Mouse (Mus musculus) hindbrain, embryonic 15.5 days (tissue): ENCODE data around the gene Gcdh. TPM values are rescaled to one million over a fixed set of nuclear protein-coding genes. Genes with fewer than 3 reads are reported as not detected.

Source experiments
- ATAC-seq: fragments of 200-750 bp; cut with Nextera tagmentation; 2 replicates; pipeline ENCODE4 v1.8.0; 2017; ENCODE audit warnings: low read depth, moderate number of reproducible peaks, moderate TSS enrichment; ENCODE audit not compliant: low FRiP score
- H3K27ac ChIP-seq: fragments of 300-500 bp; sonication (generic); replicated peaks from 2 replicates; pipeline ENCODE4 v1.5.1; 2015; ENCODE audit warnings: mild to moderate bottlenecking, inconsistent platforms
- H3K27me3 ChIP-seq: fragments of 300-500 bp; sonication (generic); 2 replicates; pipeline ENCODE4 v1.6.1; 2015; ENCODE audit warnings: control low read depth, inconsistent platforms
- H3K36me3 ChIP-seq: fragments of 300-500 bp; sonication (generic); 2 replicates; pipeline ENCODE4 v1.6.1; 2015; ENCODE audit warnings: control low read depth, inconsistent platforms
- H3K4me1 ChIP-seq: fragments of 300-500 bp; sonication (generic); replicated peaks from 2 replicates; pipeline ENCODE4 v1.6.1; 2015; ENCODE audit warnings: control low read depth, inconsistent platforms
- H3K4me2 ChIP-seq: fragments of 300-500 bp; sonication (generic); 2 replicates; pipeline ENCODE4 v1.6.1; 2015; ENCODE audit warnings: moderate library complexity, mild to moderate bottlenecking, inconsistent platforms
- H3K4me3 ChIP-seq: fragments of 300-500 bp; sonication (generic); 2 replicates; pipeline ENCODE4 v1.5.1; 2015; ENCODE audit warnings: mild to moderate bottlenecking, inconsistent platforms
- H3K9ac ChIP-seq: fragments of 300-500 bp; sonication (generic); 2 replicates; pipeline ENCODE4 v1.6.1; 2015; ENCODE audit warnings: inconsistent platforms
- H3K9me3 ChIP-seq: fragments of 300-500 bp; sonication (generic); 2 replicates; pipeline ENCODE4 v1.6.1; 2016; ENCODE audit warnings: control low read depth, inconsistent platforms
- WGBS: fragments of 180-500 bp; shearing (Covaris S2); methylation state at CpG from one replicate; pipeline ENCODE4 v1.1.7; 2015; 5-methylcytosine and 5-hydroxymethylcytosine counted together
- polyA plus RNA-seq: library from polyadenylated mRNA; unstranded; fragments of >200 nt; fragmentation: Nextera tagmentation; extraction: Ambion mirVana; gene quantifications from 2 replicates; pipeline ENCODE4 v1.2.1, GENCODE M21; 2015

The Gcdh gene
- 36.4 and 40.3 TPM in 2 replicates for polyA plus RNA-seq

DNA sequence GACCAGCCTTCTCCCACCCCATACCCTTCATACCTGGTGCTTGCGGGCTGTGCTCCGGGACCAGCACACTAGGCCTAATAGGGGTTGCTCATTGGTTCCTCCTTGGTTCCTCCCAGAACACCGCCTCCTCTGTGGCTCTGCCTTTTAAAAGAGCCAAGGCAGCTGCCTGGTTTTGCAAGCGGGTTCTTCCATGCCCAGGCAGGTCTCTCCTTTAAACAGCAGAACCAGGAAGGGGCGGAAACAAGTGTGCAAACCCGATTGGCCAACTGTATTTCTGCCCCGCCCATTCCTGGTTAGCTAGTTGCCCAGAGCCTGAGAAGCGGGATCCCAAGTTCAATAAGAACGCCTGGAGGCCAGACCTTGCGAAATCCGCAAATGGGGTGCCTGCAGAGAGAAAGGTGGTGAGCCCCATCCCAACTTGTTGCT, at the start of gene Gcdh:
TSS of gene Gcdh (minus strand) at position 213 of the 426 bp plus-strand sequence.
- 0% methylated on average over 11 of the region's 11 CpGs for WGBS
- H3K4me2 ChIP-seq: peak within 1 kb of the TSS; percentile 70
- H3K9ac ChIP-seq: peak within 1 kb of the TSS; percentile 69
- H3K27me3 ChIP-seq: no peaks in the 10 kb centered on the region
- peak within 1 kb of the TSS; percentile 66 for H3K4me3 ChIP-seq
- H3K36me3 ChIP-seq: peaks cover 7% of the 10 kb centered on the region; the same call in 1 of the 2 replicates
- H3K4me1 ChIP-seq: peaks cover 19% of the 10 kb centered on the region
- H3K9me3 ChIP-seq: no peaks in the 10 kb centered on the region
- peak; percentile 99 for ATAC-seq
- H3K27ac ChIP-seq: peak within 1 kb of the TSS; percentile 68

DNA sequence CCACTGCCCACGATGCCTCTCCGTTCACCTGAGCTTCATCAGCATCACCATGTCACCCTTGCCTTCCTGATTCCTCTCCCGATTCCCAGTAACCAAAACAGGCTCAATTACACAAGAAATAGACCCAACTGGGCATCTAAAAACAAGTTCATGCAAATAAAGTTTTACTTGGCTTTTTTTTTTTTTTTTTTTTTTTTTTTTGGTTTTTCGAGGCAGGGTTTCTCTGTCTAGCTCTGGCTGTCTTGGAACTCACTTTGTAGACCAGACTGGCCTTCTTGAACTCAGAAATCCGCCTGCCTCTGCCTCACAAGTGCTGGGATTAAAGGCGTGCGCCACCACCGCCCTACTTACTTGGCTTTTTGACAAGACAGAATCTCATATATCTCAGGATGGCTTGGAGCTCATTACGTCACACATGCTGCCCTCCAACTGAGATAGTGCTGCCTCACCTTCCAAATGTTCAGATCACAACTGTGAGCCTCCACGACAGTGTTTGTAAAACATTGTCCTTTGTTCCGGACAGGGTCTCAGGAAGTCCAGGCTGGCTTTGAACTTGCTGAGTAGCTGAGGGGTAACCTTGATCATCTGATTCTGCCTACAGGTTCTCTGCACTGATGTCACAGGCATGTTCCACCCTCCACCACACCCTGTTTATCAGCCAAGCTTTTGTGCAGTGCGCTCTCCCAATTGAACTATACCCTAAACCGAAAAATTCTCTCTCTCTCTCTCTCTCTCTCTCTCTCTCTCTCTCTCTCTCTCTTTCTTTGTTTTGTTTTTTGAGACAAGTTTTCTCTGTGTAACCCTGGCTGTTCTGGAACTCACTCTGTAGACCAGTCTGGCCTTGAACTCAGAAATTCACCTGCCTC, 44.1 kb upstream of the Gcdh start:
- Histone ChIP-seq H3K4me3 (peak overlapping the region; percentile 81), H3K36me3 (no peaks in the 10 kb centered on the region), H3K4me2 (peak overlapping the region; percentile 70), H3K4me1 (peaks cover 23% of the 10 kb centered on the region), H3K9ac (peak overlapping the region; percentile 97), H3K9me3 (no peaks in the 10 kb centered on the region), H3K27ac (peak overlapping the region; percentile 97), H3K27me3 (no peaks in the 10 kb centered on the region)
- no peak for ATAC-seq
- 58% methylated on average over 13 of the region's 13 CpGs for WGBS

DNA sequence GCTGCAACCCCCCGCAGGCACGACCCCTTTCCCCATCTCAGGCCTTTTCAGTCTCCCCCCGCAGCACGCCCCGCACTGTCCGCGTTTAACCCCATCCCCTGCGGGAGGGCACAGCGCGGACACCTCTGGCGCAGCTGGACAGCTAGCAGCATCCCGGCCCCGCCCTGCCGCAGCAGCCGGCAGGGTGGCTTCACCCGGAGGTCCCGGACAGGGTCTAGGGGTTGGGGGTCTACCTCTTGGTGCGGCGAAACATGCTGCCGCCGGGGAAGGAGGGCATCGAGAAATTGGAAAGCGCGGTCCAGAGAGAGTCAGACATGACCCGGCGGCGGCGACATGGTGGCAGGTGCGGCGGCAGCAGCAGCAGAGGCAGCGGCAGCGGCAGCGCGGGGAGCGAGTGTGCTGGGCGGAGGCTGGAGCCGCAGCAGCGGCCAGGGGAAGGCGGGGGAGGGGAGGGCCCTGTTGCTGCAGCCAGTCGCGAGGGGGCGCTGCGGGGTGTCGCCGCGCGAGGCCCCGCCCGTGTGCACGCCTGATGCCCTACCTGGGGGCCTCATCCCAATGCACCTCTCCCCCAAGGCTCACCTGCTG, 43.3 kb upstream of the Gcdh start, which contains the start of gene Mast1:
TSS of gene Mast1 (minus strand) at position 398 of the 585 bp plus-strand sequence.
- peak within 1 kb of the TSS; percentile 97 for H3K9ac ChIP-seq
- H3K4me2 ChIP-seq: peak within 1 kb of the TSS; percentile 70
- no peaks in the 10 kb centered on the region for H3K27me3 ChIP-seq
- peaks cover 3% of the 10 kb centered on the region for H3K36me3 ChIP-seq
- H3K27ac ChIP-seq: peak within 1 kb of the TSS; percentile 97
- peak; percentile 67 for ATAC-seq
- peak within 1 kb of the TSS; percentile 81 for H3K4me3 ChIP-seq
- no peaks in the 10 kb centered on the region for H3K9me3 ChIP-seq
- WGBS: under 1% methylated on average over 49 of the region's 50 CpGs
- H3K4me1 ChIP-seq: peaks cover 23% of the 10 kb centered on the region

DNA sequence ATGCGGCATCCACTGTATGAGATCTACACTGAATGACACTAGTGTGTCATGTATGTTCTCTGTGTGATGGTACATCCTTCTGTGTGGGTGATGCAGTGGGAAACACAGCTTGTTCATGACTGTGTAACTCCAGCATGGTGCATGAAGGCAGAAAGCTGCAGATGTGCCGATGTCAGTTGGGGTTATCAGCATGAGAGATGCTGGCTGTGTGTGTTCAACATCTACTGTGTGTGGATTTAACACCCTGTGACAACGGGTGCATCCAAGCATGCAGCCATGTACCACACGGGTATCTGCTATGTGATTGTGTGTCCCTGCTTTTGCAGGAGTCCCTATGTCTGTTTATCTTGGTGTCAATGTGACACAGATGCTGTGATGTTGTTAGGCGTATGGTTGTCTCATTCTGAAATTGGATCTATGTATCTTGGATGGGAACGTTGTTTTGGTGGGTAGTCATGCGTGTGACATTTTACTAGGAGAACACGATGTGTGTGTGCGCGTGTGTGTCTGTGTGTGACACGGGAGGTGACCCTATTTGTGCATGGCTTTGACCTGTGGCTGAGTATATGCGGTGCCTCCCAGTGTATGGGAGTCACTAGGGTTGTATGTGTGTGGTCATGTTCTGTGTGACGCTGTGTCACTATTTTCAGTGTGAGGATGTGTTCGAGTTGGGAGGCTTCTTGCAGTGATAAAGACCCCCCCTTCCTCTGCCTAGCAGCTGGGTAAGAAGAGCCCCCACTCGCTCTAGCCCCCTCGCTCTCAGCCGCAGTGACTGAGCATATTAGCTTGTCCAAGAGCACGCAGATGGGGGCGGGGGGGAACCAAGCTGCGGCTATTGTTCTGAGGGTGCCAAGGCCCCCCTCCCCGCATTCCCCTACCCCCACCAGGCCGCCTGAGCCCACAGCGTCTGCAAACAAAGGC, 42.6 kb upstream of the Gcdh start:
- Histone ChIP-seq H3K9ac (peak overlapping the region; percentile 97), H3K27me3 (no peaks in the 10 kb centered on the region), H3K4me1 (peaks cover 23% of the 10 kb centered on the region), H3K36me3 (peaks cover 10% of the 10 kb centered on the region), H3K4me3 (peak overlapping the region; percentile 81), H3K9me3 (no peaks in the 10 kb centered on the region), H3K27ac (peak overlapping the region; percentile 97), H3K4me2 (peak overlapping the region; percentile 70)
- peak; percentile 61 for ATAC-seq
- 12% methylated on average over 23 of the region's 23 CpGs for WGBS

DNA sequence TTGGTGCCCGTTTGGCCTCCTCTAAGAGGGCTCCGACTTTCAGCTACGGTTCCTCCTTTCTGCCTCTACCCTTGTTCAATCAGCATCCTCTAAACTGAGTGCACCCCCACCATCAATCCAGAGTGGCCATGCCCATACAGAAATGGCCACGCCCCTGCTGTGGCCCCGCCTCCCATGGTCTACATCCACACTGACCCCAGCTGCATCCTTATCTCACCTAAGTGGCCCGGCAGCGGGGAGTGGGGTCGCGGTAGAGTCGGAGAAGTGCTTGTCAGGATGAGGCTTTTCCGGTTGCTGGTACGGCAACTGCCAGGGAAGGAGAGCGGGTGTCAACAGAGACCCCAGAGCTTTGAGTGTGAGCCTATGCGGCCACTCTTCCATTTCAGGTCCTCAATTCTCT, 41.8 kb upstream of the Gcdh start:
- Histone ChIP-seq H3K9ac (peak overlapping the region; percentile 97), H3K4me3 (peak overlapping the region; percentile 81), H3K36me3 (peaks cover 16% of the 10 kb centered on the region), H3K9me3 (no peaks in the 10 kb centered on the region), H3K27me3 (no peaks in the 10 kb centered on the region), H3K4me1 (peaks cover 23% of the 10 kb centered on the region), H3K27ac (peak overlapping the region; percentile 97), H3K4me2 (peak overlapping the region; percentile 70)
- 4% methylated on average over 14 of the region's 14 CpGs for WGBS
- 0 out of 2 replicates have a peak, but pooled peaks have one; percentile 4 for ATAC-seq

DNA sequence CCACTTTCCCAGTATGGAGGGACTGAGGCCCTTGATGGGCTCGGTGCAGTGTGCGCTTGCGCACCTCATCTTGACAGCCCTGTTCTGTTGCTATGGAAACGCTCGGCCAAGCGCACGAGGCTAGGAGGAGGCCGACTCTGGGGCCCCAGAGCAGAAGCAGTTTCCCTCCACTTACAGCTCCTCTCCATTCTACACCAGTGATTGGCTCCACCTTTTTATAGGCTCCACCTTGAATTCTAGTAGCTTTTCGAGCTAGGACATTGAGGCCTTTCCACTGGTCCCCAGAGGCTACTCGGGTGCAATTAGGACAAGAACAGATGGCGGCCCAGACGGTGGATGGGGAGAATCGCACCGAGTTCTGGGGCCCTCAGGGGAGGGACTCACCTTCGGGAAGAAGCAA, 41.1 kb upstream of the Gcdh start:
- peaks cover 23% of the 10 kb centered on the region for H3K4me1 ChIP-seq
- H3K27ac ChIP-seq: peak overlapping the region; percentile 97
- WGBS: under 1% methylated on average over 15 of the region's 15 CpGs
- H3K9me3 ChIP-seq: no peaks in the 10 kb centered on the region
- peak overlapping the region; percentile 70 for H3K4me2 ChIP-seq
- H3K36me3 ChIP-seq: peaks cover 20% of the 10 kb centered on the region
- peak overlapping the region; percentile 81 for H3K4me3 ChIP-seq
- H3K9ac ChIP-seq: peak overlapping the region; percentile 97
- peak; percentile 74 for ATAC-seq
- no peaks in the 10 kb centered on the region for H3K27me3 ChIP-seq

DNA sequence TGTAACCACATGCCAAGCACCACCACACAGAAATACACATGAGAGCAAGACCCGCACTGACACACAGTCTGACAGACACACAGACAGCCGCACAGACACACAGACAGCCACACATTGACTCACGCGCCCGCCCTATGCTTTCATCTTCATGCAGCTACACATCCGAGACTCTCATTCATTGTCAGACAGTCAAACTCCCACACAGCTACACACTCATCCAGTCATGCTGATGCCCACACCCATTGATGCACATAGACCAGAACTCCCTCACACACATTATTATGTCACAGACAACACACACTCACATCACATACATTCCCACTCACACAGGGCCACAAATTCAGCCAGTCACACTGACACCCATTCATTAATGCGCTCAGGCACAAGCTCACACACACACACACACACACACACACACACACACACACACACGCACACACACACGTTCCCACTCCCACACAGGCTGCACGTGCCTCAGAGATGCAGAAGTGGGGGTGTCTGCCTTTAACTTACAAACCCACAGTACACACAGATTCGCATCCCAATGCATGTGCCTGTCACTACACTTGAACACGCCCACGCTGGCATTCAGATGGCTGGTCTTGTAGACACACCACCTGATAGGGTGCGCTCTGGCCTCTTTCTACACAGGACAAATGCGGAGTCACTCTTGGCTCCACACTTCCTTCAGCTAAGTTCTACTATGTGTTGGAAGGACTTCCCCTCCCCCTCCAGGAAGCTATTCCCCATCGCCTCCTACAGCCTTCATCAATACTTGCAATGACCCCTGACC, 40.2 kb upstream of the Gcdh start:
- Histone ChIP-seq H3K4me3 (peak overlapping the region; percentile 81), H3K4me1 (peaks cover 28% of the 10 kb centered on the region), H3K4me2 (peak overlapping the region; percentile 70), H3K36me3 (peaks cover 20% of the 10 kb centered on the region), H3K27me3 (no peaks in the 10 kb centered on the region), H3K27ac (no peak overlapping the region), H3K9me3 (no peaks in the 10 kb centered on the region), H3K9ac (no peak overlapping the region)
- ATAC-seq: no peak
- 83% methylated on average over 16 of the region's 16 CpGs for WGBS

DNA sequence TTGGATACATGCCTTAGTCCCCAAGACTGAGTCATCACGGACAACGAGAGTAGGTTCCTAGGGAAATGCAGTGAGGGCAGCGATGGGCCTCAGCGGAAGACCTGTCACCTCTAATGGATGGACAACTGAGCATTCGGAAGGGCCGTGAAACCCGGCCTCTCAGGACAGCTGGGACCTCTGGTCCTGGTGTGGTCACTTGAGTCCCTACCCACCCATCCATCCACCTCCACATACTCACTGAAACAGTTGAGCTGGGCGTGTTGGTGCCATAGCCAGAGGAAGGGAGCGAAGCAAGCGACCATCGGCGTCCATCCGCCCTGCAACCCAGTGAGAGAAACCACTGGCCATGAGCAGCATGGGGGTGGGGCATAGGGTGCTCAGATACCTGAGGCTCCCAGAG, 36.9 kb upstream of the Gcdh start:
- no peaks in the 10 kb centered on the region for H3K27me3 ChIP-seq
- H3K4me2 ChIP-seq: no peak overlapping the region
- 88% methylated on average over 13 of the region's 13 CpGs for WGBS
- no peak for ATAC-seq
- no peak overlapping the region for H3K4me3 ChIP-seq
- no peak overlapping the region for H3K27ac ChIP-seq
- peaks cover 39% of the 10 kb centered on the region for H3K36me3 ChIP-seq
- no peak overlapping the region for H3K9ac ChIP-seq
- H3K9me3 ChIP-seq: no peaks in the 10 kb centered on the region
- H3K4me1 ChIP-seq: peaks cover 27% of the 10 kb centered on the region

DNA sequence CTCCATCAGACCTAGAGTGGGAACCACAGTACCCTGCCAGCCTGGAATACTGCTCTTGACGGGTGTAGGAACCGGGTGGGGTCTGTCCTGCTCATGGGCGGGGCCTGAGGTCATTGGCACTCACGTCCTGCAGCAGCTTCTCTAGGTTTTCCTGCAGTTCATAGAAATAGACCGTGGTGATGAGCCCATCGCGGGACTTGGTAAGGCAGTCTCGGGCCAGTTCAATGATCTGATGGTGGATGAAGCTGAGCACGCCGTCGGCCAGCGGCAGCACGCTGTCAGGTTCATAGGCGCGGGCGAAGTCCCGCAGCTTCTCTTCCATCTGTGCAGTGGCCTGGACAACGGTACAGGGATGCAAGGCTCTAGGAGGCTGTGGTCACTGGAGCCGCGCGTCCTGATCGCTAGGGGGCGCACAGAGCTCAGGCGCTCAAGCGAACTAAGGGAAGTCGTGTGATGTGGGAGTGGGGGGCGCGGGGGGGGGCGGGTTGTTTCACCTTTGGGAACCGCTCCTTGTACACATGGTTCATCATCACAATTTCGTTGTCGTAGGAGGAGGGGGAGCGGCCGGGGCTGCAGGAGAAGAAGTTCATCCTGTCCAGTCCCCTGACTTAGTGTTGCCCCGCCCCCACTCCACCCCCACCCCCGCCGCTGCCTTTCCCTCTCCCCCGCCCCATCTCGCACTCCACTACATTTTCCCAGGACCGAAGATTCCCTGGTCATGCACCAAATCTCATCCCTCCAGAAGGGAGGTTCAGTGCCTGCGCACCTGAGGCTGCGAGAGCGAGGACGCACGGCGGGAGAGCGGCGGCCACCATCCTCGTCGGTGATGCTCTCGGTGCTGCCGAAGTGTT, 35.0 kb upstream of the Gcdh start:
- WGBS: 2% methylated on average over 46 of the region's 52 CpGs
- no peak overlapping the region for H3K27ac ChIP-seq

DNA sequence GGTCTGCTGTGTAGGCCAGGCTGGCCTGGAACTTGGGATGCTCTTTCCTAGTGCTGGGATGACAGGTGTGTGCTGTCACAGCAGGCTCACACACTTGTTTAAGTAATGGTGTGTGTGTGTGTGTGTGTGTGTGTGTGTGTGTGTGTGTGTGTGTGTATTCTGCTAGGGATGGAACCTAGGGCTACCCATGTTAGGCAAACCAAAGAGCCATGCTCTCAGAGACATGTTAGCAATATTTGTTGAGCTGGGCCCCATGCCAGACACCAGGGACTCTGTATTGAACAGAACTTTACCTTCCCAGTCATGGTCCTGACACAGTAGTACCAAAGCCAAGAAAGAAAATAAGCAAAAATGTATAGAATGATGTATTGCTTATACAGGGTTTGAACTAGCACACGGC, 33.8 kb upstream of the Gcdh start:
- ATAC-seq: no peak
- Histone ChIP-seq H3K4me1 (peaks cover 6% of the 10 kb centered on the region), H3K9me3 (no peaks in the 10 kb centered on the region), H3K4me3 (no peak overlapping the region), H3K4me2 (no peak overlapping the region), H3K36me3 (peaks cover 61% of the 10 kb centered on the region), H3K9ac (no peak overlapping the region), H3K27ac (no peak overlapping the region), H3K27me3 (no peaks in the 10 kb centered on the region)
- 85% methylated on average over 1 of the region's 1 CpGs for WGBS

More for the DNA sequence above, 35.0 kb upstream of the Gcdh start:
- Histone ChIP-seq H3K36me3 (peaks cover 53% of the 10 kb centered on the region), H3K4me1 (peaks cover 8% of the 10 kb centered on the region), H3K9ac (no peak overlapping the region), H3K27me3 (no peaks in the 10 kb centered on the region), H3K9me3 (no peaks in the 10 kb centered on the region), H3K4me3 (peak overlapping the region; percentile 25), H3K4me2 (peak overlapping the region; percentile 53)
- peak; percentile 71 for ATAC-seq
